Mouse (Mus musculus): ENCODE data around the gene Cdkn1a. TPM values are rescaled to one million over a fixed set of nuclear protein-coding genes. Genes with fewer than 3 reads are reported as not detected.
"Not testable (repeated sequence)": the region's sequence is repeated elsewhere in the genome, so short reads cannot be mapped to it uniquely, and the experiment has no call there.

The Cdkn1a gene
- polyA plus RNA-seq, 1 experiment, result 17.7 TPM

- Histone ChIP-seq H3K27ac (ENCODE audit: insufficient read depth, low read length) (no peak overlapping the region), H3K4me3 (ENCODE audit: insufficient read depth, low read length) (no peak overlapping the region), H3K4me1 (ENCODE audit: control insufficient read depth, insufficient read depth, low read length) (no peaks in the 10 kb centered on the region)
- no peak for TF ChIP-seq CTCF (IDR thresholded peaks at IDR 0.05; ENCODE audit: extremely low read depth, insufficient read depth, low read length)
- TF ChIP-seq POLR2A (IDR thresholded peaks at IDR 0.05; ENCODE audit: extremely low read depth, insufficient read depth, low read length), result no peak
Observed at GRCm38 (mm10) chr17:29100627-29101026, 9.9 kb downstream of the Cdkn1a start.

- H3K4me3 ChIP-seq (ENCODE audit: insufficient read depth, low read length), result not testable (repeated sequence)
Observed at GRCm38 (mm10) chr17:29110356-29110755, 19.6 kb downstream of the Cdkn1a start.

GRCm38 (mm10) chr17:29111332-29111731 is 20.6 kb downstream of the Cdkn1a start:
- Histone ChIP-seq H3K4me1 (ENCODE audit: control insufficient read depth, insufficient read depth, low read length) (no peaks in the 10 kb centered on the region), H3K4me3 (ENCODE audit: insufficient read depth, low read length) (no peak overlapping the region), H3K27ac (ENCODE audit: insufficient read depth, low read length) (no peak overlapping the region)
- TF ChIP-seq POLR2A (IDR thresholded peaks at IDR 0.05; ENCODE audit: extremely low read depth, insufficient read depth, low read length) (no peak), CTCF (IDR thresholded peaks at IDR 0.05; ENCODE audit: extremely low read depth, insufficient read depth, low read length) (no peak)

More at GRCm38 (mm10) chr17:29110356-29110755, 19.6 kb downstream of the Cdkn1a start:
- H3K4me1 ChIP-seq (ENCODE audit: control insufficient read depth, insufficient read depth, low read length); H3K27ac ChIP-seq (ENCODE audit: insufficient read depth, low read length): not testable (repeated sequence)

- H3K4me1 ChIP-seq (ENCODE audit: control insufficient read depth, insufficient read depth, low read length), result no peaks in the 10 kb centered on the region
- H3K27ac ChIP-seq (ENCODE audit: insufficient read depth, low read length), result no peak within 1 kb of the TSS
- TF ChIP-seq POLR2A (IDR thresholded peaks at IDR 0.05; ENCODE audit: extremely low read depth, insufficient read depth, low read length) (no peak), CTCF (IDR thresholded peaks at IDR 0.05; ENCODE audit: extremely low read depth, insufficient read depth, low read length) (no peak)
- no peak within 1 kb of the TSS for H3K4me3 ChIP-seq (ENCODE audit: insufficient read depth, low read length)
Observed at GRCm38 (mm10) chr17:29113591-29114352, 23.0 kb downstream of the Cdkn1a start, which contains the start of gene Rab44. Gene Rab44, plus strand, starts transcription at chr17:29114145.

- Histone ChIP-seq H3K4me1 (ENCODE audit: control insufficient read depth, insufficient read depth, low read length) (no peaks in the 10 kb centered on the region), H3K27ac (ENCODE audit: insufficient read depth, low read length) (no peak overlapping the region), H3K4me3 (ENCODE audit: insufficient read depth, low read length) (no peak overlapping the region)
- TF ChIP-seq POLR2A (IDR thresholded peaks at IDR 0.05; ENCODE audit: extremely low read depth, insufficient read depth, low read length), result no peak
- no peak for TF ChIP-seq CTCF (IDR thresholded peaks at IDR 0.05; ENCODE audit: extremely low read depth, insufficient read depth, low read length)
Observed at GRCm38 (mm10) chr17:29116023-29116422, 25.2 kb downstream of the Cdkn1a start.

GRCm38 (mm10) chr17:29117006-29117648 is 26.4 kb downstream of the Cdkn1a start:
- no peak overlapping the region for H3K27ac ChIP-seq (ENCODE audit: insufficient read depth, low read length)
- no peaks in the 10 kb centered on the region for H3K4me1 ChIP-seq (ENCODE audit: control insufficient read depth, insufficient read depth, low read length)
- TF ChIP-seq POLR2A (IDR thresholded peaks at IDR 0.05; ENCODE audit: extremely low read depth, insufficient read depth, low read length) (no peak), CTCF (IDR thresholded peaks at IDR 0.05; ENCODE audit: extremely low read depth, insufficient read depth, low read length) (no peak)
- no peak overlapping the region for H3K4me3 ChIP-seq (ENCODE audit: insufficient read depth, low read length)

- no peak for TF ChIP-seq CTCF (IDR thresholded peaks at IDR 0.05; ENCODE audit: extremely low read depth, insufficient read depth, low read length)
- TF ChIP-seq POLR2A (IDR thresholded peaks at IDR 0.05; ENCODE audit: extremely low read depth, insufficient read depth, low read length), result no peak
- Histone ChIP-seq H3K4me3 (ENCODE audit: insufficient read depth, low read length) (no peak overlapping the region), H3K27ac (ENCODE audit: insufficient read depth, low read length) (no peak overlapping the region), H3K4me1 (ENCODE audit: control insufficient read depth, insufficient read depth, low read length) (no peaks in the 10 kb centered on the region)
Observed at GRCm38 (mm10) chr17:29118057-29118456, 27.3 kb downstream of the Cdkn1a start.

GRCm38 (mm10) chr17:29120666-29121065 is 29.9 kb downstream of the Cdkn1a start:
- Histone ChIP-seq H3K4me1 (ENCODE audit: control insufficient read depth, insufficient read depth, low read length) (no peaks in the 10 kb centered on the region), H3K27ac (ENCODE audit: insufficient read depth, low read length) (no peak overlapping the region), H3K4me3 (ENCODE audit: insufficient read depth, low read length) (no peak overlapping the region)
- TF ChIP-seq POLR2A (IDR thresholded peaks at IDR 0.05; ENCODE audit: extremely low read depth, insufficient read depth, low read length), result no peak
- TF ChIP-seq CTCF (IDR thresholded peaks at IDR 0.05; ENCODE audit: extremely low read depth, insufficient read depth, low read length), result no peak

- Histone ChIP-seq H3K4me1 (ENCODE audit: control insufficient read depth, insufficient read depth, low read length) (no peaks in the 10 kb centered on the region), H3K27ac (ENCODE audit: insufficient read depth, low read length) (no peak overlapping the region), H3K4me3 (ENCODE audit: insufficient read depth, low read length) (no peak overlapping the region)
- TF ChIP-seq POLR2A (IDR thresholded peaks at IDR 0.05; ENCODE audit: extremely low read depth, insufficient read depth, low read length) (no peak), CTCF (IDR thresholded peaks at IDR 0.05; ENCODE audit: extremely low read depth, insufficient read depth, low read length) (no peak)
Observed at GRCm38 (mm10) chr17:29122817-29123216, 32.0 kb downstream of the Cdkn1a start.

- Histone ChIP-seq H3K4me3 (ENCODE audit: insufficient read depth, low read length) (no peak overlapping the region), H3K27ac (ENCODE audit: insufficient read depth, low read length) (no peak overlapping the region), H3K4me1 (ENCODE audit: control insufficient read depth, insufficient read depth, low read length) (no peaks in the 10 kb centered on the region)
- no peak for TF ChIP-seq CTCF (IDR thresholded peaks at IDR 0.05; ENCODE audit: extremely low read depth, insufficient read depth, low read length)
- TF ChIP-seq POLR2A (IDR thresholded peaks at IDR 0.05; ENCODE audit: extremely low read depth, insufficient read depth, low read length), result no peak
Observed at GRCm38 (mm10) chr17:29123578-29124174, 32.9 kb downstream of the Cdkn1a start.
